Mouse (Mus musculus) lung, postnatal 0 days (tissue): ENCODE results near the gene Pias3. TPM values are rescaled to one million over a fixed set of nuclear protein-coding genes. Genes with fewer than 3 reads are reported as not detected.

ENCODE experiments used
- ATAC-seq: fragments of 200-750 bp; cut with Nextera tagmentation; 2 replicates; pipeline ENCODE4 v1.8.0; 2017; ENCODE audit warnings: moderate library complexity
- DNase-seq: peaks from one replicate; pipeline ENCODE4 v3.0.0-alpha.2; 2016; ENCODE audit warnings: low spot score
- H3K27ac ChIP-seq: fragments of 300-500 bp; sonication (generic); 2 replicates; pipeline ENCODE4 v1.5.1; 2014; ENCODE audit warnings: antibody characterized with exemption, mild to moderate bottlenecking, low read length, mixed read lengths
- H3K27me3 ChIP-seq: fragments of 300-500 bp; sonication (generic); replicated peaks from 2 replicates; pipeline ENCODE4 v1.6.1; 2014; ENCODE audit warnings: low read length, mixed read lengths; ENCODE audit not compliant: insufficient read depth
- H3K36me3 ChIP-seq: fragments of 300-500 bp; sonication (generic); 2 replicates; pipeline ENCODE4 v1.6.1; 2014; ENCODE audit warnings: low read length, mixed read lengths; ENCODE audit not compliant: insufficient read depth
- H3K4me1 ChIP-seq: fragments of 300-500 bp; sonication (generic); 2 replicates; pipeline ENCODE4 v1.6.1; 2014; ENCODE audit warnings: antibody characterized with exemption, low read depth, low read length, mixed read lengths; ENCODE audit not compliant: insufficient read depth
- H3K4me2 ChIP-seq: fragments of 300-500 bp; sonication (generic); replicated peaks from 2 replicates; pipeline ENCODE4 v1.6.1; 2014; ENCODE audit warnings: low read depth, mild to moderate bottlenecking, low read length, moderate library complexity, mixed read lengths
- H3K4me3 ChIP-seq: fragments of 300-500 bp; sonication (generic); 2 replicates; pipeline ENCODE4 v1.5.1; 2014; ENCODE audit warnings: low read depth, low read length
- H3K9ac ChIP-seq: fragments of 300-500 bp; sonication (generic); replicated peaks from 2 replicates; pipeline ENCODE4 v1.6.1; 2014; ENCODE audit warnings: low read depth, mild to moderate bottlenecking
- H3K9me3 ChIP-seq: fragments of 300-500 bp; sonication (generic); 2 replicates; pipeline ENCODE4 v1.6.1; 2016; ENCODE audit warnings: low read length, mixed read lengths
- CTCF ChIP-seq: IDR thresholded peaks from 2 replicates; pipeline ENCODE4 v1.5.1; 2016; ENCODE audit warnings: antibody characterized with exemption, mild to moderate bottlenecking
- EP300 ChIP-seq: IDR thresholded peaks from 2 replicates; pipeline ENCODE4 v1.6.1; 2016; ENCODE audit warnings: antibody characterized with exemption, mild to moderate bottlenecking, control low read depth
- WGBS: fragments of 180-500 bp; shearing (Covaris S2); extraction: QIAGEN DNeasy Blood & Tissue Kit; methylation state at CpG from one replicate; pipeline ENCODE4 v1.1.7; 2014; 5-methylcytosine and 5-hydroxymethylcytosine counted together
- polyA plus RNA-seq: library from polyadenylated mRNA; unstranded; fragments of >200 nt; fragmentation: Nextera tagmentation; extraction: Ambion mirVana; gene quantifications from 2 replicates; pipeline ENCODE4 v1.2.1, GENCODE M21; 2015

Pias3 gene
- polyA plus RNA-seq, 1 experiment from 2014 or later = 31.1 TPM

GRCm38 (mm10) chr3:96666916-96667315 is 29.3 kb upstream of the Pias3 start:
- Histone ChIP-seq H3K4me3 (no peak overlapping the region), H3K36me3 (no peaks in the 10 kb centered on the region), H3K27ac (no peak overlapping the region), H3K9me3 (no peaks in the 10 kb centered on the region), H3K27me3 (no peaks in the 10 kb centered on the region), H3K4me2 (no peak overlapping the region), H3K4me1 (0 out of 2 replicates have a peak, but pooled peaks cover 9% of the 10 kb centered on the region), H3K9ac (no peak overlapping the region)
- ATAC-seq (no peak), DNase-seq (no peak)
- TF ChIP-seq CTCF = no peak
- 88% methylated on average over 5 of the region's 5 CpGs for WGBS

GRCm38 (mm10) chr3:96667316-96667715 is 28.9 kb upstream of the Pias3 start:
- TF ChIP-seq CTCF = peak; percentile 65
- TF ChIP-seq EP300 = no peak
- Histone ChIP-seq H3K9ac (no peak overlapping the region), H3K9me3 (no peaks in the 10 kb centered on the region), H3K4me2 (no peak overlapping the region), H3K4me1 (0 out of 2 replicates have a peak, but pooled peaks cover 9% of the 10 kb centered on the region), H3K27me3 (no peaks in the 10 kb centered on the region), H3K36me3 (no peaks in the 10 kb centered on the region), H3K4me3 (no peak overlapping the region), H3K27ac (no peak overlapping the region)
- DNase-seq (peak; percentile 36), ATAC-seq (no peak)
- WGBS = 39% methylated on average over 1 of the region's 1 CpGs

- H3K9ac ChIP-seq = no peak overlapping the region
- H3K27ac ChIP-seq = no peak overlapping the region
- no peak overlapping the region for H3K4me2 ChIP-seq
- no peaks in the 10 kb centered on the region for H3K27me3 ChIP-seq
- TF ChIP-seq EP300 (no peak), CTCF (no peak)
- DNase-seq (no peak), ATAC-seq (no peak)
- H3K36me3 ChIP-seq = no peaks in the 10 kb centered on the region
- no peak overlapping the region for H3K4me3 ChIP-seq
- H3K4me1 ChIP-seq = 0 out of 2 replicates have a peak, but pooled peaks cover 9% of the 10 kb centered on the region
- 94% methylated on average over 5 of the region's 5 CpGs for WGBS
- no peaks in the 10 kb centered on the region for H3K9me3 ChIP-seq
These were observed 27.6 kb upstream of the Pias3 start for GRCm38 (mm10) chr3:96668424-96669067.

GRCm38 (mm10) chr3:96669727-96670468 is 26.3 kb upstream of the Pias3 start, which contains the start of gene Ankrd35:
TSS of gene Ankrd35 (plus strand) at chr3:96670131.
- Histone ChIP-seq H3K27ac (no peak within 1 kb of the TSS), H3K27me3 (no peaks in the 10 kb centered on the region), H3K36me3 (no peaks in the 10 kb centered on the region), H3K9me3 (no peaks in the 10 kb centered on the region), H3K4me1 (0 out of 2 replicates have a peak, but pooled peaks cover 5% of the 10 kb centered on the region), H3K9ac (no peak within 1 kb of the TSS), H3K4me3 (peak within 1 kb of the TSS; percentile 28), H3K4me2 (peak within 1 kb of the TSS; percentile 64)
- peak; percentile 99 for ATAC-seq
- TF ChIP-seq EP300 (no peak), CTCF (peak; percentile 58)
- 6% methylated on average over 30 of the region's 35 CpGs for WGBS
- DNase-seq = peak; percentile 96

GRCm38 (mm10) chr3:96671519-96671918 is 24.7 kb upstream of the Pias3 start:
- Histone ChIP-seq H3K9ac (no peak overlapping the region), H3K9me3 (no peaks in the 10 kb centered on the region), H3K4me1 (0 out of 2 replicates have a peak, but pooled peaks cover 5% of the 10 kb centered on the region), H3K27me3 (no peaks in the 10 kb centered on the region), H3K4me3 (no peak overlapping the region), H3K4me2 (no peak overlapping the region), H3K36me3 (no peaks in the 10 kb centered on the region), H3K27ac (no peak overlapping the region)
- DNase-seq (no peak), ATAC-seq (no peak)
- TF ChIP-seq CTCF (no peak), EP300 (no peak)
- WGBS = 95% methylated on average over 5 of the region's 5 CpGs

- DNase-seq = no peak
These were observed 22.7 kb upstream of the Pias3 start for GRCm38 (mm10) chr3:96673514-96673913.

More at GRCm38 (mm10) chr3:96673514-96673913, 22.7 kb upstream of the Pias3 start:
- Histone ChIP-seq H3K9me3 (no peaks in the 10 kb centered on the region), H3K27ac (no peak overlapping the region), H3K4me2 (no peak overlapping the region), H3K27me3 (no peaks in the 10 kb centered on the region), H3K4me3 (no peak overlapping the region), H3K4me1 (0 out of 2 replicates have a peak, but pooled peaks cover 5% of the 10 kb centered on the region), H3K9ac (no peak overlapping the region), H3K36me3 (no peaks in the 10 kb centered on the region)
- TF ChIP-seq CTCF (no peak), EP300 (no peak)
- 75% methylated on average over 4 of the region's 4 CpGs for WGBS
- ATAC-seq = no peak
